Mouse (Mus musculus): Measurements from ENCODE around the gene Zfp688.
"Not testable (repeated sequence)": the region's sequence is repeated elsewhere in the genome, so short reads cannot be mapped to it uniquely, and the experiment has no call there.

Zfp688 gene

DNA sequence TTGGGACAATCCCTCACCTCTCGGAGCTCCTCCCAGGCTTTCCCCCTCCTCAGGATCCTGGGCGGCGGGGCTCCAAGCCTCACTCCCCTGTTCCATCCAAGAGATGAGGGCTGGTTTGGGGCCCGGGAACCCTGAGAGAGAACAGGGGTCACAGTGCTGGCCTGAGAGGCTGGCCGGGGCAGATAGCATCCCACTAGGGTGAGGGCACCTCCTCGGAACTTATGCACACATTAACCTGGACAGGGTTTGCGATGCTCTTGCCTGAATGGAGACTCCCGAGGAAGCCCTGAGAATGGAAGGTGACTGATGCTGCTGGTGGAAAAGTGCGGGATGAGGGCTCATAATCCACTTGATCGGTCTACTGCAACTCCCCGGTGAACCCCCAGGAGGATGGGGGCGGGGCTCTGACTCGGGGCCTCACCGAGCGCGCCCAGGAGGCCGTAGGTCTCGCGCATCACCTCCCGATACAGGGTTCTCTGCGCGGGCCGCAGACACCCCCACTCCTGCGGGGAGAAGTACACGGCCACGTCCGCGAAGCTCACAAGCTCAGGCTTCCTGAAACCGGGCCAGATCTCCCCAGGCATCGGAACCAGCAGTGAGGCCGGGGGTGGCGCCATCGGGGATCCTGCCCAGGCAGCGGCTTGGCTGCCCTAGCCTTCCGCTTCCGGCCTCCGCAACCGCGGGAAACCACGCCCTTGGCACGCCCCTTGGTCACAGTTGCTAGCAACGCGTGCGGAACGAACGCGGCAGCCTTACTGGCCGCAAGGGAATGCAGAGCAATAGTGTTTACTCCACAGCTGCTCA is at the start of gene Zfp688:
Zfp688 (minus strand) TSS at position 681 of the 804 bp plus-strand sequence.
- in situ Hi-C loops (cut with MboI; ENCODE audit: unreplicated experiment in 2 of 2), result no loop called here

DNA sequence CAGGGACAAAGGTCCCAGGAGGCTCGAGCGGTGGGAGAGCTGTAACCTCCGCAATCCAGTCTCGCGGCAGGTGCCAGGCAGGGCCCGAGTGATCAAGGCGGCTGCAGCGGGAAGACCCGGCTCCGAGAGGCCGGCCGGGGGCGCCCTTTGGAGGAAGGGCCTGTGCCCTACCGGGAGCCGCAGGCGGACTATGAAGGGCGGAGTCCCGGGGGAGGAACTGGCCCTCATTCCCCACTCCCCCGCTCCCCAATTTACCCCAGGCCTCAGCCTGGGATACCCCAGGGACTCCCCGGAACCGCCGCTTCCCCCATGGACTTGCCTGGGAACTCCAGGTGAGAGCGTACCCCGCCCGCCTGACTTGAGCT is 49.8 kb upstream of the Zfp688 start:
- in situ Hi-C loops (cut with MboI; ENCODE audit: unreplicated experiment in 2 of 2), result loop anchor here in 1 of 2 experiments (10.0 kb wide), 1 partner anchor 107 kb away; no protein-coding TSS in a partner anchor

DNA sequence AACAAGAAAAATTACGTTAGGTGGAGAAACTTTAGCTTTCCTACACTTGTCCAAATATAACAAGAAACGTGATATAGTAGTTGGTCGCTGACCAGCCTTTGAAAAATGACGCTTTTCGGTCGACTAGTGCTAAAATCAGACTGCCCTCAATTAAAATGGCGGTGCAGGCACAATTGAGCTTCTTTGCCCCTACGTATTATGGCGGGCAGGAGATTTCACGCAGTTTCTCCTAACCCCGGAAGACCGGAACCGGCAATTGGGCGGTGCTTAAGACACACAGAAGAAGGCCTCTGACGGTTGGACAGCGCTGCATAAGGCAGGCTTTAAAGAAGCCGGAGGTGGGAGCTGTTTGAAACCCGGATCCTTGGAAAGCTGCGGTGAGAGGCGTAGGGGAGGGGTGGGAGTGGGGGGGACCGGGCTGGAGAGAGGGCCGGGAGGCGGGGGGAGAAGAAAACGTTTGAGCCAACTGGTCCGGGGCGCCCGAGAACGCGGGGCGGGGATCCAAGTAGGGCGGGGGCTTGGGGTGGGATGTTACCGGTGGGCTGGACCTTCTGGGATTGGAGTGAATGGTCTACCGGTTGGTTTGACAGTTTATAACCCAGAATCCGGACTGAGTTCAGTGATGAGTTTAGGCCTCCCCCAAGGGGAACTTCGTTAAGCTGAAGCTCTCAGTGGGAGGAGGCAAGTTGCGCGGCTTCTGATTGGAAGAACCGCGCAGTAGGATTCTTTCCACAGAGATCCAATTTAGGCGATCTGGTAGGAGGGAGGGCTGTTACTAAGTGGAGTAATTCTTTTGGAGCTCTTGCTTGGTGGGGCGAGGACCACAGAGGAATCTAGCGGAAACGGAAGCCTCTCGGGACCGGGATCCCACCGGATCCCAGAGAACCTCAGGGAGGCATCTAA is 49.1 kb upstream of the Zfp688 start:
- in situ Hi-C loops (cut with MboI; ENCODE audit: unreplicated experiment in 2 of 2), result loop anchor here in 1 of 2 experiments (10.0 kb wide), 1 partner anchor 106 kb away; no protein-coding TSS in a partner anchor

DNA sequence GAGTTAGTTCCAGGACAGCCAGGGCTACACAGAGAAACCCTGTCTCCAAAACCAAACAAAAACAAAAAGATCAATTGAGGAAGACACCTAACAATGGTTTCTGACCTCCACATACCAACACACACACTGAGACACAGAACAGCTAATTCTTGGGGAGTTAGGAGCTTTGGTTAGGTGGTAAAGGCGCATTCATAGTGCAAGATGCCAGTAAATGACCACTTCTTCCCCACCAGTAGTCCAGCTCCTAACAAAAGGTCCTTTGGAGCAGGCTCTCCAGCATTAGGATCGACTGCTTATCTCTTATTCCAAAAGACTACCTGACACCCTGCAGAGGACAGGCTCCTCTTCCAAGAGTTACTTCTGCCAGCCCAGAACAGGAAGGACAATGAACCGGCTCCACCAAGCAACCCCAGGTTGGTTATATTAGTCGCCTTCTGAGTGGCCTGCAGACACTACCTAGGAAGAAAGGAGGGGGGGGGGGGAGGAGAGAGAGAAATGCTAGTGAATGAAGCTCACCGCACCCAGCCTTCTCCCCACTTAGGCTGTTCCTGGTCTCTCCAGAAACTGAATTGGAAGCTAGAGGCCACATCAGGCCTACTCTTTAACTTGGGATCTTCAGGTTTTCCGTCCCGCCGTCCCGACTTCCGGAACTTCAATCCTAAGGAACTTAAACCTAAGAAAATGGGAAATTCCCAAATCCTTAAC is 48.3 kb upstream of the Zfp688 start:
- in situ Hi-C loops (cut with MboI; ENCODE audit: unreplicated experiment in 2 of 2), result loop anchor here in 1 of 2 experiments (10.0 kb wide), 1 partner anchor 105 kb away; no protein-coding TSS in a partner anchor

DNA sequence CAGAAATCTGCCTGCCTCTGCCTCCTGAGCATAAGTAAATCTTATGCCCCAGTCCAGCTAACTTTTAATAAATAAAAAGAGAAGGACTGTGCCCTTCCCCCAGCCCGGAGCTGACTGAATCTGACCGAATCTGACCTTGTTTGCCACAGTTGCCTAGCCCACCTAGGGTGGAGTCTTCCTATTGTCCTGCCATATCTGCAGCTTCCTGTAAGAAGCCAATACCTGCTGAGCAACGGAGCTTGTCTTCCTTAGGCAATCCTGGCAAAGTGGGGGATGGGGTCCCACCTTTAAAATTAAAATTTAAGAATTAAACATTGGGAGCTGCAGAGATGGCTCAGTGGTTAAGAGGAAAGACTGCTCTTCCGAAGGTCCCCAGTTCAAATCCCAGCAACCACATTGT is 44.7 kb upstream of the Zfp688 start:
- in situ Hi-C loops (cut with MboI; ENCODE audit: unreplicated experiment in 2 of 2), result no loop called here

DNA sequence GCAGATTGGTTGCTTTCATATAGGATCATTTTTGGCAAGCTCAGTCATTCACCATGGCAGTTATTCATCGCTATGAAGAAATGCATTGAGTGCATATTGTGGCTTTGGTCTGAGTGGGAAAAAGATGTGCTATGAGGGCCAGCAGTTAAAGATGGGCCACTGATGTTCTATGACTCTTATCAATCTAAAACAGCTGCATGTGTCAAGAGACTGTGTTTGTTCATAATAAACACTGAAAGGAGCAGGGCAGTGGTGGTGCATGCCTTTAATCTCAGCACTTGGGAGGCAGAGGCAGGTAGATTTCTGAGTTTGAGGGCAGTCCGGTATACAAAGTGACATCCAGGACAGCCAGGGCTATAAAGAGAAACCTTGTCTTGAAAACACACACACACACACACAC is 43.8 kb upstream of the Zfp688 start:
- in situ Hi-C loops (cut with MboI; ENCODE audit: unreplicated experiment in 2 of 2), result not testable (repeated sequence)

DNA sequence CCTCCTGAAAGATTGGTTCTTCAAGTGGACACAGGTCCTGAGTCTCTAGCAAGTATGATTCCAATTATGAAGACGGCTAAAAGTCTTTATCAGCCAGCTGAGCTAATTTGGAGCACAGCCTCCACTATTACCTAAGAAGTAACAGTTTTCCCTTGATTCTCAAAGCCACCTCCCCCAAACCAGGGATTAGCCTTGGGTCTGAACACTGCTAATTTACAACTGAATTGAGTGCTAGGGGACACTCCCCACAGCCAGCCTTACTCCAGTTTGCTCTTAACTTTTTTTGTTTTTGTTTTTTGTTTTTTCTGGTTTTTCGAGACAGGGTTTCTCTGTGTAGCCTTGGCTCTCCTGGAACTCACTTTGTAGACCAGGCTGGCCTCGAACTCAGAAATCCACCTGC is 43.3 kb upstream of the Zfp688 start:
- in situ Hi-C loops (cut with MboI; ENCODE audit: unreplicated experiment in 2 of 2), result no loop called here

DNA sequence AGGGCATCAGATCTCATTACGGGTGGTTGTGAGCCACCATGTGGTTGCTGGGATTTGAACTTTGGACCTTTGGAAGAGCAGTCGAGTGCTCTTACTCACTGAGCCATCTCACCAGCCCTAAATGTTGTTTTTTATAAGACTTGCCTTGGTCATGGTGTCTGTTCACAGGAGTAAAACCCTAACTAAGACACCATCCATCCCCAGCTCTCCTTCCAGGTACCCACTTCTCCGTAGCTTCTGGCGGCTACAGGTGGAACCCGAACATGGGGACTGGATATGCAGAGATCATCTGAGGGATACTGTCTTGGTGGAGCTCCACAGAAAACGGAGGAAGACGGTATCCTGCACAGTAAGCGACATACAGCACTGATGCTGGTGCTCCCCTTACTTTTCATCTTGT is 37.4 kb upstream of the Zfp688 start, which contains the start of gene Prr14:
Prr14 (plus strand) TSS at position 301 of the 400 bp plus-strand sequence.
- in situ Hi-C loops (cut with MboI; ENCODE audit: unreplicated experiment in 2 of 2), result not testable (repeated sequence)

DNA sequence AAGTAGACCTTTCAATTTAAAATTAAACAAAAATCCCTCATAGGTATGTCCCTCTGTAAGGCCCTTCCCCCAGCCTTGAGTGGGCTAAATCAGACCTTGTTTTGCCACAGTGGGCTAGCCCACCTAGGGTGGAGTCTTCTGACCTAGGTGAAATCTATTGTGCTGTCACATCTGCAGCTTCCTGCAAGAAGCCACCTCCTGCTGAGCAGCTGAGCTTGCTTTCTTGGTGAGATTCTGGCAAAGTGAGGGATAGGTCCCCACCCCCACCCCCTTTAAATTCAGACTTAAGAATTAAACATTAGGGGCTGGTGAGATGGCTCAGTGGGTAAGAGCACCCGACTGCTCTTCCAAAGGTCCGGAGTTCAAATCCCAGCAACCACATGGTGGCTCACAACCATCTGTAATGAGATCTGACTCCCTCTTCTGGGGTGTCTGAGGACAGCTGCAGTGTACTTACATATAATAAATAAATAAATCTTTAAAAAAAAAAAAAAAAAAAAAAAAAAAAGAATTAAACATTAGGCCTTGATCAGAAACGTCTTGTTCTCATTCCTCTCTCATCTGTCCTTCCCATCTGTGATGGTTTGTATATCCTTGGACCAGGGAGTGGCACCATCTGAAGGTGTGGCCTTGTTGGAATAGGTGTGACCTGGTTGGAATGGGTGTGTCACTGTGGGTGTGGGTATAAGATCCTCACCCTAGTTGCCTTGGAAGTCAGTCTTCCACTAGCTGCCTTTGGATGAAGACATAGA is 36.7 kb upstream of the Zfp688 start:
- in situ Hi-C loops (cut with MboI; ENCODE audit: unreplicated experiment in 2 of 2), result not testable (repeated sequence)

DNA sequence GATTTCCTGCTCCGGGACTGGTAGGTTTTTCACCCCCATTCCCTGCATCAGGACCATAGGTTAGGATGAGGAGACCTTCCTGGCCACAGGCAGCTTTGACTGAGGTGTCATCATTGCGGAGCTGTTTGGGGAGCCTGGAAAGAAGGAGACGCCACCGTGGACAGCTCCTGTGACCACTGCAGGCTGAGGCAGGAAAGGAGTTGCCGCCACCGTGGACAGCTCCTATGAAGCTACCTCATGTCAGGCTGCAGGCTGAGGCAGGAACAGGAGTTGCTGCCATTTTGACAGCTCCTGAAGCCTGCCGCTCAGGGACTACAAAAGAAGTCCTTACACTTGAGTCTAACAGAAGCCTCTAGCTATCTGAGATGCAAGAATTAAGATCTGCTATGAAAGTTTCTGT is 33.0 kb upstream of the Zfp688 start:
- in situ Hi-C loops (cut with MboI; ENCODE audit: unreplicated experiment in 2 of 2), result no loop called here

DNA sequence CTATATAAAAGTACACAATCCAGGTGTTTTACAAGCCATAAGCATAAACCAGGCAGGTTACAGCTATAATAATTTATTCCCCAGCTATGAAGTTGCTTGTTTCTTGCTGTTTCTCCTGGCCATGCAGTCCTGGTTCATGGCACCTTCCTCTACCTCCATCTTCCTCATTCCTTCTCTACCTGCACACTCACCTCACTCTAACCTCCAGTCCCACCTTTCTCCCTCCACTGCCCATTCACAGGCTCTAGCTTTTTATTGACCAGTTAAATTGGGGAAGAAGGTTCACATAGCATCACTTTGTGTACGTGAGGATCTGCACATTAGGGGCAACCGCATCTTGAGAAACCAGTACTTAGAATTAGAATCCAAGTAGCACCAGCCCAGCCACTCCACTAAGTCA is 31.2 kb upstream of the Zfp688 start:
- in situ Hi-C loops (cut with MboI; ENCODE audit: unreplicated experiment in 2 of 2), result no loop called here

DNA sequence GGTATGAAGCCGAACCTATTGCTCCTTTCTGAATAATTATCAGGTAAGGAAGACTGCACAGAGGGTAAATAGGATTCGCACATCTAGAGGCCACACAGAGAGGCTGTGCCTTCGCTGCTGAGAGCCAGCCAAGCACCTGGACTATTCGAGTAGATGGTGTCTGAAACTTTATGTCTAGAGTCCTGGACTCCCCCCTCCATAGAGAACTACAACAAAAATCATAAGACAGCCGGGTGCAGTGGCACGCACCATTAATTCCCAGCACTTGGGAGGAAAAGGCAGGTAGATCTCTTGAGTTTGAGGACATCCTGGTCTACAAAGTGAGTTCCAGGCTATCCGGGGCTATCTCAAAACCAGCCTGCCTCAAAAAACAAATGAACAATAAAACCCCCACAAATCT is 28.1 kb upstream of the Zfp688 start:
- in situ Hi-C loops (cut with MboI; ENCODE audit: unreplicated experiment in 2 of 2), result no loop called here

DNA sequence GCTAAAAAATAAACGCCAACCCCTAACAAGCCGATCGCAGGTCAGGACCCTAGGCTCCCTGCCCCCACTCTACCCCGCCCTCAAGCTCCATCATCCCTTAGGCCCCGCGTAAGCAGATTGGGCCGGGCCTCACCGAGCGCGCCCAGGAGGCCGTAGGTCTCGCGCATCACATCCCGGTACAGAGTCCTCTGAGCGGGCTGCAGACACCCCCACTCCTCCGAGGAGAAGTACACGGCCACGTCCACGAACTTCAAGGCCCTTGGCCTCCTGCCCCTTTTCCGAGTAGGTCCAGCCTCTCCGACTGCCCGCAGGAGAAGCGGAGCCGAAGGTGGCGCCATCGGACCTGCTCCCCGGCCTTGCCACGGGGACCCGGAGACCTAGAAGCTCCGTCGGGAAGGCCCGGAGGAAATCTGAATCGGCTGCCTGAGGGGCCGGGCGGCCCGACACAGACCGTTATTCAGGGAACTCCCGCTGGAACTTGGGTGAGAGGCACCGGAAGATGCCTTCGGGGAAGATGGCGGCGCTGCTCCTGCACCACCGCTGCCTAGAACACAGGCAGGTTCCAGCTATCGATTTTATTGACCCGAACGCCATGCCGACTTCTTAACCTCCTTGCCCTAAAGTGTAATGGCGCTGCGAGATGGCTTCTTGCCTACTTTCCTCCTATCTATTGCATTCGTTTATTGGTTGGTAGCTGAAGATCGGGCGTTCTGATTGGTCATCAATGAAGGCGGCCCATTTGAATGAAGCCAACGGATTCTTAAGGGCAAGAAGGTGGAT is 26.8 kb upstream of the Zfp688 start, which contains the start of gene Zfp689:
Zfp689 (minus strand) TSS at position 638 of the 780 bp plus-strand sequence.
- in situ Hi-C loops (cut with MboI; ENCODE audit: unreplicated experiment in 2 of 2), result no loop called here

DNA sequence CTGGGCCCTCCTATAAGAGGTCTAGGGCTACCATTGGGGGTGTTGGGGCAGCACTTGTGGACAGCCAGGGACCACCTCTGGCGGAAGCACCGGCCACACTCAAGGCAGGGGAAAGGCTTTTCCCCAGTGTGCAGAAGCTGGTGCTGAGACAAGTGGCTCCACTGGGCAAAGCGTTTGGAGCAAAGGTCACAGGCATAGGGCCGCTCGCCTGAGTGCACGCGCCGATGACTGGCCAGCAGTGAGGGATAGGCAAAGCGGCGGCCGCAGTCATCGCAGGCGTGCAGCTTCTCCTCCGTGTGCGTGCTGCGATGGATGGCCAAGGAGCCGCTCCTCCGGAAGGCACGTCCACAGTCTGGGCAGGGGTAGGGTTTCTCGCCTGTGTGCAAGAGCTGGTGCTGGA is 22.1 kb upstream of the Zfp688 start:
- in situ Hi-C loops (cut with MboI; ENCODE audit: unreplicated experiment in 2 of 2), result no loop called here

DNA sequence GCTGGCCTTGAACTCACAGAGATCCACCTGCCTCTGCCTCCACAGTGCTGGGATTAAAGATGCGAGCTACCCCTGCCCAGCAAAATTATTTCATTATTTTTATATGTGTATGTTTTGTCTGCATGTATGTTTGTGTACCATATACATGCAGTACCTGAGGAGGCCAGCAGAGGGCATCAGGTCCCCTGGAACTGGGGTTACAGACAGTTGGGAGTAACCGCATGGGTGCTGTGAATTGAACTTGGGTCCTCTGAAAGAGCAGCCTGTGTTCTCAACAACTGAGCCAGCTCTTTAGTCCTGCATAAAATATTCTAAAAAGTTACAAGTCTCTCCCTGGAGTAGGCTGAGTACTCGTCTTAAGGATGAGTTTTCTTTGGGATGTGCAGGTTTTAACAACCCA is 15.9 kb upstream of the Zfp688 start:
- in situ Hi-C loops (cut with MboI; ENCODE audit: unreplicated experiment in 2 of 2), result no loop called here

DNA sequence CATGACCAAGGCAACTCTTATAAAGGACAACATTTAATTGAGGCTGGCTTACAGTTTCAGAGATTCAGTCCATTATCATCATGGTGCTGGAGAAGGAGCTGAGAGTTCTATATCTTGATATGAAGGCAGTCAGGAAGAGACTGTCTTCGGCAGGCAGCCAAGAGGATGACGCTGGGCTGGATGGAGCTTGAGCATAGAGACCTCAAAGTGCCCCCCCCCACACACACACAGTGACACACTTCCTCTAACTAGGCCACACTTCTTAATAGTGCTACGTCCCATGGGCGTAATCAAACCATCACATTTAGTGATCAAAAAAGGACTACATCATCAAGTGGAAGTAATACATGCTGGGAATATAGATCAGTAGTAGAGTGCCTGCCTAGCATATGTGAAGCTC is 13.3 kb upstream of the Zfp688 start:
- in situ Hi-C loops (cut with MboI; ENCODE audit: unreplicated experiment in 2 of 2), result no loop called here

DNA sequence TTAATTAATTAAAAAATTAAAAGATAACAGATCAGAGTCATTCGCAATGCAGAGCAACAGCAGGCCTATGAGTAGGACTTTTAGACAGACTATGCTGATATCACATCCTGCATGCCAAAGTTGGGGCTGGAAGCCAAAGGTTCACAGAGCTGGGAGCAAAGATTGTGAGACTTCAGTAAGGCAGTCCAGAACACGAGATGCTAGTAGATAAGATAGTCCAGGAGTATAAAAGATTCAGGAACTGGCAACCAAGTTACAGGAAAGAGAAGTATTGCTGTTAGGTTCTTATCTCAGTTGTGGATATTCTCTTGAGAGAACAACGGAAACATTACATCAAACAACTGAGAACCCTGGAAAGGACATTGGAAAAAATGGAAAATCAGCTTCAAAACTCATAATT is 4.5 kb upstream of the Zfp688 start:
- in situ Hi-C loops (cut with MboI; ENCODE audit: unreplicated experiment in 2 of 2), result no loop called here

DNA sequence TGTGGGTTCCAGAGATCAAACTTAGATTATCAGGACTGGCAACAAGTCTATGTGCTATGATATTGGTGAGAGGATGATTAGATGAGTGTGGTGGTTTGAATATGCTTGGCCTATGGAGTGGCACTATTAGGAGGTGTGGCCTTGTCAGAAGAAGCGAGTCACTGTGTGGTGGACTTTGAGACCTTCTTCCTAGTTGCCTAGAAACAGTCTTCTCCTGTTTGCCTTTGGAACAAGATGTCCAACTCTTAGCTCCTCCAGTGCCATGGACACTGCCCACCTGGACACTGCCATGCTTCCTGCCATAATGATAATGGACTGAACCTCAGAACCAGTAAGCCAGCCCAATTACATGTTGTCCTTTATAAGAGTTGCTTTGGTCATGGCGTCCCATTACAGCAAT is 4.0 kb upstream of the Zfp688 start:
- in situ Hi-C loops (cut with MboI; ENCODE audit: unreplicated experiment in 2 of 2), result no loop called here

DNA sequence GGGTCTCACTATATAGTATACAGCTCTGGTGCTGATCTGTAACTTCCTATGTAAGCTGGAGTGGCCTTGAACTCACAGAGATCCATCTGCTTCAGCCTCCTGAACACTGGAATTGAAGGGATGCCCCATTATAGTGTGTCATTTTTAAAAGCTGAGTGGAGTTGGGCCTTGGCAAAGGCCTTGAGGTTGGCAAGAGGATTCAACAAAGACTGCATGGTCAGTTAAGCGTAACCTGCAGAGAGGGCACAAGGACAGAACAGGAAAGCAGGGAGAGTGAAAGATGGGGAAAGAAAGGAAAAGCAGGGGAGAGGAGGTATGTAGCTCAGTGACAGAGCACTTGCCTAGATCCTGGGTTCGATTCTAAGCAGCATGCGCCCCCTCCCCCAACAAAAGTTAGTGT is 3.4 kb upstream of the Zfp688 start:
- in situ Hi-C loops (cut with MboI; ENCODE audit: unreplicated experiment in 2 of 2), result no loop called here
